Mouse (Mus musculus) ovary, postnatal 36 days (tissue): Measurements from ENCODE around the gene Cgnl1.
"Not testable (repeated sequence)": the region's sequence is repeated elsewhere in the genome, so short reads cannot be mapped to it uniquely, and the experiment has no call there.

Experiments
- DNase-seq: peaks from one replicate; pipeline ENCODE4 v3.0.0; 2022; ENCODE audit warnings: low spot score, mixed read lengths

The Cgnl1 gene

DNA sequence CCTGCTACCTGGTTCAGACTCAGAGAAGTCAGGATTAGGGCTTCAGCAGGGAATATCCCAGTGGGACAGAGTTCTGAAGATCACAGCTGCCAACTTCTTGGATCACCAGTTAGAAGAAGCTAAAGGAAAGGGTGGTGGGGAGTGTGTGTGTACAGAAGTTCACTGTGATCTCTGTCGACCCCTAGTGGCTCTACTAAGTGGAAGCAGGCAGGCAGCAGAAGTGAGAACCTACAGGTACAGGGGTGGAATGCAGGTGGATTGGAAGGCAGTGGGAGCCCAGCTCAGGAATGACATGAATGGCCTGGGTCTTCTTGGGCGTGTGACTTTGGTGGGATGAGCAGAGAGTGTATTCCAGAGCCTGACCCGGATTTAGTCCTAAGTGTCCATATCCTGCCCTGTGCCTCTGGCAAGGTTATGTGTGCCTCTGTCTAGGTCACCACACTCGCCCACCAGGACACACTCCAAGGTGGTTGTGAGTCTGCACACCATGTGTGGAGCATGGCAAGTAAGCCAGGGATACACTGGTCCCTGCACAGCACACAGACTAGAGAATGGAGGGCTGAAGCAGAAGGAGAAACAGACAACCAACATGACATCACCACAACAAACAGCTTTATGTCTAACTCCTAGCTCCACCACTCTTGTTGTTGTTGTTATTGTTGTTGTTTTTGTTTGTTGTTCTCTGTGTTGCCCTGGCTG, 147.4 kb downstream of the Cgnl1 start:
- DNase-seq, result no peak

- no peak for DNase-seq
Measured at GRCm38 (mm10) chr9:71622593-71622992, 148.8 kb downstream of the Cgnl1 start.

GRCm38 (mm10) chr9:71621968-71622367, 149.4 kb downstream of the Cgnl1 start:
- DNase-seq, result no peak

GRCm38 (mm10) chr9:71620116-71620515, 151.3 kb downstream of the Cgnl1 start:
- not testable (repeated sequence) for DNase-seq

GRCm38 (mm10) chr9:71617363-71617762, 154.0 kb downstream of the Cgnl1 start:
- DNase-seq, result no peak

GRCm38 (mm10) chr9:71616185-71616584, 155.2 kb downstream of the Cgnl1 start:
- peak; percentile 73 for DNase-seq

GRCm38 (mm10) chr9:71614643-71615042, 156.8 kb downstream of the Cgnl1 start:
- peak; percentile 35 for DNase-seq

DNA sequence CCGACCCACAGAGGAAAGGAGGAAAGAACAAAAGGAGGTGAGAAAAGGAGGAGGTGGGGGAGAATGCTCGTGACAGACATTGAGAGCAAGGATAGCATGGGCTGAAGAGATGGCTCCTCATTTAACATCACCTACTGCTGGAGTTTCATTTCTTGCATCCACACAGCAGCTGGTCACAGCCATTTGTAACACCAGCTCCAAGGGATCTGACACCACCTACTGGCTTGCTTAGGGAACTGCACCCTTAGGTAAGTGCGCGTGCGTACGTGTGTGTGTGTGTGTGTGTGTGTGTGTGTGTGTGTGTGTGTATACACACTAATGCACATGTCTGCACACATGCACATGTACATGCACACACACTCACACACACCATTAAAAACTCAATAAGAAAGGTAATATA, 158.4 kb downstream of the Cgnl1 start:
- no peak for DNase-seq

GRCm38 (mm10) chr9:71611876-71612275, 159.5 kb downstream of the Cgnl1 start:
- no peak for DNase-seq

GRCm38 (mm10) chr9:71609010-71609409, 162.4 kb downstream of the Cgnl1 start:
- no peak for DNase-seq

GRCm38 (mm10) chr9:71606296-71607057, 164.9 kb downstream of the Cgnl1 start:
- no peak for DNase-seq

GRCm38 (mm10) chr9:71604914-71605635, 166.3 kb downstream of the Cgnl1 start:
- no peak for DNase-seq

DNA sequence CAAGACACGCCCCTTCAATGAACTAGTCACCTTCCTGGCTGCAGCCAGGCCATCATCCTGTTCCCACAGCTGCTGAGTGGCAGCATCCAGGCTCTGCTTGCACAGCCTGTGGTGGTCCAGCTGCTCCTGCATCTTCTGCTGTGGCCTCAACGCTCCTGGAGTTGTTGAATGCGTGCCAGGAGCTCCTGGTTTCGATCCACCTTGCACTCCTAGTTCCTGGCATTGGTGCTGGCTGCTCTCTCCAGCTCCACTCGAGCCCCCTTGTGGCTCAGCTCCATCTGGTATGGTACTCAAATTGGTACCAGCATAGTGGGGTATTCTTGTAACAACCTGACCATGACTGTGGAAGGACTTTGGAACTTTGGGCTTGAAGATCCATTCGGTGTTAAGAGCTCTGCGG, 171.5 kb downstream of the Cgnl1 start:
- no peak for DNase-seq

- no peak for DNase-seq
Measured at GRCm38 (mm10) chr9:71596888-71597287, 174.5 kb downstream of the Cgnl1 start.

- DNase-seq, result no peak
Measured at GRCm38 (mm10) chr9:71592577-71593285, 178.7 kb downstream of the Cgnl1 start.

DNA sequence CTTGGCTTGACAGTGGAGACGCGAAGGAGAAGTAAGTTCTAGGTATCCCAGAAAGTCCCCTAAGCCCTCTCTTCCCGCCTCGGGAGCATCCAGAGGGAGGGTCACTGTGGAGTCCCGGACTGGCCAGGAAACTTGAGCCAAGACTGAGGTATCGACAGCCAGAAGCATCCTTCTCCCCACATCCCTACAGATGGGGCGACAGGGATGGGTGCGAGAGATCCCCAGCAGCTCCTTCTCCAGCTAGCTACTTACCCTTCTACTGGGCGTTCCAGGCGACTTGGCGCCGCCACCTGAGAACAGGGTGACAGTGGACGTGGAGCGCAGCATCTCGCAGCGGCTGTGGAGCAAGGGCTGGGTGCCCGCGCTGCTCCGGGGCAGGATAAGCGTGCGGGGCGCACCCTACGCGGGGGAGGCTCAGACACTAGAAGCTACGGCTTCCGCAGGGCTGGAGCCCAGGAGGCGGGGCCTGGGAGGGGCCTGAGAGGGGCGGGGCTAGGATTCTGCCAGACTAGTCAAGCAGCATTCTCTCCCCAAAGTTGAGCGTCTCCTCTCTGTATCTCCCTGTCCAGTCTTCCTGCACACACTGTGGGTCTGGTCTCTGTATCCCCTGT, 179.4 kb downstream of the Cgnl1 start, which contains the start of gene Myzap:
Gene Myzap, minus strand, starts transcription at position 423 of the 611 bp plus-strand sequence.
- peak; percentile 91 for DNase-seq

DNA sequence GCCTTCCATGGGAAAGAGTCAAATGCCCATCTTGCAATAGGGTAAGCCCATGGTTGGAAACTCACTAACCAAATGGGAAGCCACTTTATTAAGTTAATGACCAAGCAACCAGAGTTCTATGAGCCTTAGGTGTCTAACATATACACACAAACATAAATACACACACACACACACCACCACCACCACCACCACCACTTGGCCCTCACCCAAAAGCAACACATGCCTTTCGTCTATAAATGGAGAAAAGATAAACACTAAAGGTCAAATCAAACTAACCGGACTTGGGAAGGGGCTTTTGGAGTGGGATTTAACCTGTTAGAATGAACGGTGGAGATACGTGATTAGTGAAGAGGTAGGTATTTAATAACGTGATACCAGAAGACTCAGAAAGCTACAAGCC, 180.3 kb downstream of the Cgnl1 start:
- DNase-seq, result no peak

GRCm38 (mm10) chr9:71589771-71590170, 181.6 kb downstream of the Cgnl1 start:
- DNase-seq, result no peak

GRCm38 (mm10) chr9:71588930-71589592, 182.3 kb downstream of the Cgnl1 start:
- DNase-seq, result no peak

GRCm38 (mm10) chr9:71586408-71586807, 185.0 kb downstream of the Cgnl1 start:
- no peak for DNase-seq

DNA sequence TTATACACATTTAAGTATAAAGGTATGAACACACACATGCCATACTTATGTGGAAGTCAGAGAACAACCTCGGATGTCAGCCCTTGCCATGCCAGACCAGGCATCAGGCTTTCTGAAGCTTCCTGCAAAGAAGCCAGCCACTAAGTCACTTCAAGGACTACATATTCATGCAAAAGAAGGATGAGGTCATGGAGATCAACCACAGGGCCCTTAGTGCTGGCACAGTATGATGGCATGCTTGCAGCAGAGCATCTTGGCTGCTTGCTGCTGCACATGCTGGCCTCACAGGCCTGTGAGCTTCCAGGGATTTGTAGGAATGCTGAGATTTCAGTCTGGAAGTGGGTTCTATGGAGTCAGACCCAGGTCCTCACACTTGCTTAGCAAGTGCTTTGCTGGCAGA, 188.6 kb downstream of the Cgnl1 start:
- no peak for DNase-seq
